Mouse (Mus musculus): ENCODE measurements around the gene Lct.

DNA sequence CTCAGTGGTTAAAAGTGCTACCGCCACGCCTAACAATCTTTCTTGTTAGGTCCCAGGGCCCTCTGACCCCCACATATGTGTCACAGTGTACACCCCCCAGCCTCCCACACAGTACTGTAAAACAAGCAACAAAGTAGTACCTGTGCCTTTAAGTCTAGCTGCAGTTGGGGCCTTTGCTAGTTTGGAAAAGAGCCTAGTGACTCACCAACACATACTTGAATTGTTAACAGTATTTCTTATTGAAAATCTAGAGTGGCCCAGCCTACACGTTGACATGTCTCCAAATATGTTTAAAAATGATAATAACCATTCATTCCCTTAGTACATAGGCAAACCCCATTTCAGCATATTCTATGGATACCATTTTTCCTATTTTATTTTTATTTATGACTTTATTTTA, 57.4 kb downstream of the Lct start:
- TF ChIP-seq CTCF (IDR thresholded peaks at IDR 0.05; ENCODE audit: control insufficient read depth, insufficient read depth, insufficient read length) (no peak), MAX (IDR thresholded peaks at IDR 0.05) (no peak)

All from C2C12 (cell line).